Mouse (Mus musculus): ENCODE results near the gene Aqp2.

DNA sequence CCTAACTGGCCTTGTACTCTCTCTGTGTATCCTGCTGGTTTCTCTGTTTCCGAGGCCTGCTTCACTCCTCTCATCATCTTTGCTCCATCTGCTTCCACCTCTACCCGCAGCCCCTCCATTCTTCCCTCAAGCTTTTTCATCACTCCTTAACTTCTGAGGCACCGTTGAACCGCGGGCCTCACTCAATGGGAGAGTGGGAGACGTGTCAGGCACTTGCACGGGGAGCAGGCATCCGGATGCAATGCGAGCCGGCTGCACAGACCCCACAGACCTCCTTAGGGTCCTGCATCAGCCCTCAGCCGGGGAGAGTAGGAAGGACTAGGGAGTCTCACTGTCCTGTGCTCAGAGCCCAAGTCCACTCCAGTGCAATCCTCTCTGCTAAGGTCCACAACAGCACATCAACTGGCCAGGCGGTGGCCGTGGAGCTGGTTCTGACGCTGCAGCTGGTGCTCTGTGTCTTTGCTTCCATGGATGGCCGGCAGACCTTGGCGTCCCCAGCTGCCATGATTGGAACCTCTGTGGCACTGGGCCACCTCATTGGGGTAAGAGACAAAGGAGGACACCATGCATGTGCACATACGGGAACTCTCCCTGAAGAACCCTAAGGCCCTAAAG is 23.5 kb downstream of the Aqp2 start:
- TF ChIP-seq CTCF (IDR thresholded peaks at IDR 0.05; ENCODE audit: low read depth) (no peak), EP300 (IDR thresholded peaks at IDR 0.05; ENCODE audit: low read depth) (no peak)
